Mouse (Mus musculus) kidney, adult 10 weeks (tissue): ENCODE results near the gene Tprkb. TPM values are rescaled to one million over a fixed set of nuclear protein-coding genes. Genes with fewer than 3 reads are reported as not detected.

Source experiments
- polyA plus RNA-seq: library from polyadenylated mRNA; stranded (reverse); fragments of 350-450 nt; fragmentation: Illumina TruSeq; extraction: RNeasy Lipid Tissue Mini Kit (QIAGEN cat#74804); gene quantifications from one replicate; pipeline ENCODE4 v1.2.3, GENCODE M21; 2014; ENCODE audit warnings: low read depth, low replicate concordance

Tprkb gene
- 305 TPM for polyA plus RNA-seq

DNA sequence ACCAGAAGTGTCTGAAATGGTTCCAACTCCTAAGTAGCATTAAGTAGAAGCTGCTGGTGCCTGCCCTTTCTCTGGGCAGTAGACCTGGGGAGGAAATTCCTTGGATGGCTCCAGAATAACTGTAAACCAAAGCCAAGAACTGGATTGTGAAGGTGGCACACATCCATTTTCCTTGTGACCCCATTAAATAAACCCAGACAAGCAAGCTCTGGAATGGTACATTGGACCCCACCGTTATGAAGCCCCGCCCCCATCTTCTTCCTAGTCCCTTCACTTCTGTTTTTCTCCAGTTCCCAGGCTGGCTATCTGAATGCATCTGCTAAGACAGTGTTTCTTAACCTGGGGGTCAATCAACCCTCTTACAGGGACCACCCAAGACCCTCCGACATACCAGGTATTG, at the start of gene Tprkb:
TSS of gene Tprkb (plus strand) at position 279 of the 400 bp plus-strand sequence.

DNA sequence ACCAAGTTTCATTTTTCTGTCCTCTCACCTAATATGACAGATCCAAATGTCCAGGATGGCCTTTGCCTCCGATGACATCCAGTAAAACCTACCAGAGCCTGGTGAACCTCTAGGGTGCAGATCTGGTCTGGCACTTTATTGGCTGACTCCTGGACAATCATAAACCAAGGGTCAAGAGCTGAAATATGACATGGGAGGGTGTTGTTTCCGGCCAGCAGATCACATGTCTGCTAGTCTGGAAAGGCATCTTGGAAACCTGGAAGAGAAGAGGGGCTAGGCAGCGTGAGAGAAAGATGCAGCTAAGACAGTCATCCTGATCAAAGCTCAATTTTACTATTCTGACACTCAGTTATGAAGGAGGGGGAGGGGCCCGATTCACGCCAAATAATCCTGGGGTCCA, 42.7 kb upstream of the Tprkb start, which contains the start of gene Nat8f2:
TSS of gene Nat8f2 (minus strand) at position 153 of the 400 bp plus-strand sequence.

DNA sequence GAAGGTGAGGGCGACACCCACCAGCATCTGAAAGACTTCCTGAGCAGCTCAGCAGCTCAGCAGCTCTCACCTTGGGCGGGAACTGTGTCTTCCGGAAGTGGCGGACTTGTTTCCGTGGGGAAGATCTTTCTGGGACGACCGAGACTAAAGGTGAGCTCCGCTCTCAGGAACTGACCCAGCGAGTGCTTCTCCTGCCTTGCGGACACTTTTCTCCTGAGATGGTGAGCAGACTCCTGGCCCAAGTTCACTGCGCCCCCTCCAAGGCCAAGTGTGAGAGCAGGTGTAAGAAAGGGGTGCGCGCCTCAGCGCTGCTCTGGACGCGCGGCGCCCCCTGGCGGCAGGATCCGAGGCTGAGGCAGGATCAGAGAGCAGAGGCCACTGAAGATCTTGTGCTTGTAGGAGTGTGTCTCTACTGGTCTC, 7.0 kb upstream of the Tprkb start, which contains the start of gene Nat8f4:
TSS of gene Nat8f4 (minus strand) at position 243 of the 420 bp plus-strand sequence.

DNA sequence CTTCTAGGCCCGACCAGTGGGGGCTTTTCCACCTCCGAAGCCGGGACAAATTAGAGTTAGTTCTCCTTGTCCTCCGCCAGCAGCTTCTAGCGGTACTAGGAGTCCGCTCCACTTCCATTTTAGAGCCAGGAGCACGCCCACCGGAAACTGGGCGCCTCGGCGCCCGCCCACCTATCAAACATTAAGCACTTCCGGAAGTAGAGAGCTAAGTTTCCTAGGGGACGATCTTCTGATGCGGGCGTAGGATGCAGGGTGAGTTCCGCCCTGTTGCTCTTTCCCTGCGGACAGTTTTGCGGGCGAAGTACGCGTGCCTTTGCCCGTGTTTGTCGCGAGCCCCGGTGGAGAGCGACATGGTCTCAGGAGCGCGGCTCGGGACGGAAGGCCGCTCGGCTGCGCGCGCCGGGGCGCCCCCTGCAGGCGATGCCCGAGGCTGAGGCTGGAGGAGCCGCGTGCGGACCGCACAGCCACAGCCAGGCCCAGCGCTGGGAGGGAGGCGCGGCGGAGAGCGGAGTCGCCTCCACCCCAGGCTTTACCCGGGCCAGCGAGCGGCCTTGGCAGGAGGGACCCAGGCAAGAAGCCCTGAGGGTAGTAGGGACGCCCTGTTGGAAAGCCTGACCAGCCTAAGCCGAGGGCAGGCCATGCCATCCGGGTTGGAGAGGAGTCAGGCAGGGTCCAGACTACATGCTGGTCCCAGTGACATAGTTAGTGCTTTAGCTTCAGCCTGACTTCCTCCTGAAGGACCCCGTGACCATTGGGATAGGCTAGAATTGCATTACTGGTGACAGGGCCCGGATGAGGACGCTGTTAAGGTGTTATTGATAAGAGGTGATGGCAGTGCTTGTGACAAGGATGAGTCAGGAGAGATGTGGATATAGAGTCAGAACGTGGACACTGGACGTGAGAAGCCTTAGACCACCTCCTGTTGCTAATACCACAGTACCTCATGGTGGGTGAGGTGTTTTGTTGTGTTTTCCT, 4.2 kb downstream of the Tprkb start, which contains the start of gene Nat8f1:
TSS of gene Nat8f1 (minus strand) at position 149 of the 975 bp plus-strand sequence.

DNA sequence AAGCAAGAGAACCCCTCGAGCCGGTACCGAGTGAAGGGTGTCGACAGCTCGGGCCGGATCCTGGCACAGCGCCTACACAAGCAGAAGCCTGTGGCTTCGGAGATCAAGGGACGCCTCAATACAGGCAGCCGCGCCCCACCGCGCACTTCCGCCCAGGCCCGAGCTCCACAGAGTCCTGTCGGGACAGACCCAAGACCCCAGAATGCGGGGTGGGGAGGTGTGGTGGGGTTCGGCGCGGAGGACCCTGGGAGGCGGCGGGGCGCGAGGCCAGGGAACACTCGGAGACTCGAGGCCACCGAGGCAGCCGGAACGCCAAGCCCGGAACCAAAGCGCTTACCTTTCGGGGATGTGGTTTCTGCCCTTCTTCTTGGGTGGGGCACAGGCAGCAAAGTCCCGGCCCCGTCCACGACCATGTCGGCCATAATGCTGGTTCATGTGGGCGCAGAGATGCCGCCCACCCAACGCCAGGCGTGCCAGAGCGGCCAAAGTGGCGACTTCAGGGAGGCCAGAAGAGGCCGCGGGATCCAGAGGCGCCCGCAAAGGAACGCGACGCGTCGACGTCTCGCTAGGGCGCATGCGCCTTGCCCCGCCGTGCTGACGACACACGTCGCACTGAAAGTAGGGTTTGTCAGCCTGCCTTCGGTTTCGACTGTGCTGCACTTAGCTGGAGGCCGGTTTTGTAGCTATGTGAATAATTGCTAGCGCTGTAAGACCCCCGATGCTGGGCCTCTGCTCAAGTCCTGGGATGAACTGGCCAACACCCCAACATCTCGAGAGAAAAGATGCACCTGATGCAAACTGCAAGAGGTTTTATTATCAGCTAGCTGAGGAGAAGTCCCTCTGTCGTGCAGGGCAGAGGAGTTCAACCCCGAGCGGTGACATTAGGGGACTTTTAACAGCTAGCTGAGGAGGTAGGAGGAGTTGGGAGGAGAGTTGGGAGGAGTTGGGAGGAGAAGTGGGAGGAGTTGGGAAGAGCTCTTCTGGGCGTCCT, 49.7 kb downstream of the Tprkb start, which contains the start of gene Dusp11:
TSS of gene Dusp11 (minus strand) at position 567 of the 991 bp plus-strand sequence.

Other genes with a start within 250 kb of the Tprkb start
- 4.2 TPM for gene Nat8f7, start 198.7 kb upstream of the Tprkb start, polyA plus RNA-seq
- 48.7 TPM for gene Nat8f3, start 146.1 kb upstream of the Tprkb start, polyA plus RNA-seq
- gene Nat8f6, start 90.9 kb upstream of the Tprkb start, polyA plus RNA-seq = 27.1 TPM
- 4.9 TPM for gene Nat8f5, start 90.9 kb upstream of the Tprkb start, polyA plus RNA-seq
- gene Nat8, start 79.8 kb upstream of the Tprkb start, polyA plus RNA-seq = 17.2 TPM
- gene Nat8f2, start 42.7 kb upstream of the Tprkb start, polyA plus RNA-seq = 19.5 TPM
- 8.9 TPM for gene Nat8f4, start 7.0 kb upstream of the Tprkb start, polyA plus RNA-seq
- gene Nat8f1, start 3.8 kb downstream of the Tprkb start, polyA plus RNA-seq = 35.5 TPM
- gene Dusp11, start 49.8 kb downstream of the Tprkb start, polyA plus RNA-seq = 146 TPM
- not detected for gene Figla, start 104.3 kb downstream of the Tprkb start, polyA plus RNA-seq
- 0.28 TPM for gene Add2, start 116.8 kb downstream of the Tprkb start, polyA plus RNA-seq